Mouse (Mus musculus) ES-CJ7 (cell line): ENCODE data around the gene 2810408A11Rik.
A peak's percentile ranks its signal among the peaks of the same experiment; 100 is the strongest.
"Not testable (repeated sequence)": the region's sequence is repeated elsewhere in the genome, so short reads cannot be mapped to it uniquely, and the experiment has no call there.

Experiments
- DNase-seq: peaks from one replicate; pipeline ENCODE4 v3.0.0; 2011; ENCODE audit warnings: low read depth, low spot score

Gene 2810408A11Rik

GRCm38 (mm10) chr11:69931769-69932168 lies 31.0 kb upstream of the 2810408A11Rik start:
- no peak for DNase-seq

- DNase-seq: no peak
Measured at GRCm38 (mm10) chr11:69930967-69931537, 30.3 kb upstream of the 2810408A11Rik start.

GRCm38 (mm10) chr11:69930176-69930575 lies 29.4 kb upstream of the 2810408A11Rik start:
- not testable (repeated sequence) for DNase-seq

GRCm38 (mm10) chr11:69929712-69930111 lies 28.9 kb upstream of the 2810408A11Rik start:
- no peak for DNase-seq

GRCm38 (mm10) chr11:69927501-69927900 lies 26.7 kb upstream of the 2810408A11Rik start:
- no peak for DNase-seq

- no peak for DNase-seq
Measured at GRCm38 (mm10) chr11:69922796-69923195, 22.0 kb upstream of the 2810408A11Rik start.

- peak; percentile 49 for DNase-seq
Measured at GRCm38 (mm10) chr11:69922012-69922756, 21.4 kb upstream of the 2810408A11Rik start.

- DNase-seq: peak; percentile 100
Measured at GRCm38 (mm10) chr11:69921114-69922011, 20.6 kb upstream of the 2810408A11Rik start, which contains the start of gene Eif5a. TSS of gene Eif5a (minus strand) at chr11:69921958.

- peak; percentile 80 for DNase-seq
Measured at GRCm38 (mm10) chr11:69920266-69921031, 19.7 kb upstream of the 2810408A11Rik start.

GRCm38 (mm10) chr11:69919661-69920265 lies 19.0 kb upstream of the 2810408A11Rik start:
- peak; percentile 92 for DNase-seq

- DNase-seq: no peak
Measured at GRCm38 (mm10) chr11:69919053-69919452, 18.3 kb upstream of the 2810408A11Rik start.

GRCm38 (mm10) chr11:69918118-69918517 lies 17.3 kb upstream of the 2810408A11Rik start:
- no peak for DNase-seq

GRCm38 (mm10) chr11:69917379-69917948 lies 16.7 kb upstream of the 2810408A11Rik start:
- DNase-seq: no peak

GRCm38 (mm10) chr11:69916652-69917378 lies 16.0 kb upstream of the 2810408A11Rik start:
- not testable (repeated sequence) for DNase-seq

GRCm38 (mm10) chr11:69915667-69916627 lies 15.2 kb upstream of the 2810408A11Rik start:
- peak; percentile 50 for DNase-seq

GRCm38 (mm10) chr11:69914917-69915430 lies 14.2 kb upstream of the 2810408A11Rik start:
- DNase-seq: no peak

GRCm38 (mm10) chr11:69914372-69914764 lies 13.6 kb upstream of the 2810408A11Rik start:
- peak; percentile 73 for DNase-seq
